Mouse (Mus musculus) gastrocnemius, adult 18-20 months (tissue): ENCODE results near the gene Ccdc82. TPM values are rescaled to one million over a fixed set of nuclear protein-coding genes. Genes with fewer than 3 reads are reported as not detected.

Source experiments
- total RNA-seq, 2 experiments: library from RNA; stranded (reverse); gene quantifications; 2 replicates each; pipeline ENCODE4 v1.2.3; 2021

Gene Ccdc82
- total RNA-seq, 2 experiments from 2014 or later, result 3.6 to 4.9 TPM

Other genes with a start within 250 kb of the Ccdc82 start
- gene Jrkl, start 1.1 kb upstream of the Ccdc82 start, total RNA-seq, result 1 to 10 TPM; 2.8 to 3.1 TPM
- gene Maml2, start 51.0 kb downstream of the Ccdc82 start, total RNA-seq, result 1 to 10 TPM; 2.3 to 2.6 TPM
- gene Gm17571, start 199.8 kb downstream of the Ccdc82 start, total RNA-seq, result not detected